Mouse (Mus musculus) hindbrain, postnatal 0 days (tissue): Measurements from ENCODE around the gene Copz1. TPM values are rescaled to one million over a fixed set of nuclear protein-coding genes. Genes with fewer than 3 reads are reported as not detected.
A peak's percentile ranks its signal among the peaks of the same experiment; 100 is the strongest.

Experiments
- ATAC-seq: fragments of 200-750 bp; cut with Nextera tagmentation; 2 replicates; pipeline ENCODE4 v1.8.0; 2017; ENCODE audit warnings: mild to moderate bottlenecking, moderate TSS enrichment, moderate library complexity
- DNase-seq: peaks from one replicate; pipeline ENCODE4 v3.0.0-alpha.2; 2015; ENCODE audit warnings: low spot score
- H3K27ac ChIP-seq: fragments of 300-500 bp; sonication (generic); 2 replicates; pipeline ENCODE4 v1.5.1; 2014; ENCODE audit warnings: mild to moderate bottlenecking
- H3K27me3 ChIP-seq: fragments of 300-500 bp; sonication (generic); 2 replicates; pipeline ENCODE4 v1.6.1; 2014; ENCODE audit warnings: low read length, mixed read lengths; ENCODE audit not compliant: insufficient read depth
- H3K36me3 ChIP-seq: fragments of 300-500 bp; sonication (generic); 2 replicates; pipeline ENCODE4 v1.6.1; 2014; ENCODE audit warnings: low read length, mixed read lengths; ENCODE audit not compliant: insufficient read depth
- H3K4me1 ChIP-seq: fragments of 300-500 bp; sonication (generic); 2 replicates; pipeline ENCODE4 v1.6.1; 2014; ENCODE audit warnings: antibody characterized with exemption, low read length, mixed read lengths; ENCODE audit not compliant: insufficient read depth
- H3K4me2 ChIP-seq: fragments of 300-500 bp; sonication (generic); 2 replicates; pipeline ENCODE4 v1.6.1; 2014; ENCODE audit warnings: low read depth, mild to moderate bottlenecking, low read length, moderate library complexity, mixed read lengths
- H3K4me3 ChIP-seq: fragments of 300-500 bp; sonication (generic); 2 replicates; pipeline ENCODE4 v1.5.1; 2014; ENCODE audit warnings: low read length
- H3K9ac ChIP-seq: fragments of 300-500 bp; sonication (generic); replicated peaks from 2 replicates; pipeline ENCODE4 v1.6.1; 2014; ENCODE audit warnings: mild to moderate bottlenecking, low read length, moderate library complexity, mixed read lengths
- H3K9me3 ChIP-seq: fragments of 300-500 bp; sonication (generic); 2 replicates; pipeline ENCODE4 v1.6.1; 2016; ENCODE audit warnings: low read length, mixed read lengths
- CTCF ChIP-seq: IDR thresholded peaks from 2 replicates; pipeline ENCODE4 v1.5.1; 2016; ENCODE audit warnings: antibody characterized with exemption, control low read depth, low read depth
- WGBS: fragments of 180-500 bp; shearing (Covaris S2); extraction: QIAGEN DNeasy Blood & Tissue Kit; methylation state at CpG from one replicate; pipeline ENCODE4 v1.1.7; 2014; 5-methylcytosine and 5-hydroxymethylcytosine counted together
- polyA plus RNA-seq: library from polyadenylated mRNA; unstranded; fragments of >200 nt; fragmentation: Nextera tagmentation; extraction: Ambion mirVana; gene quantifications from 2 replicates; pipeline ENCODE4 v1.2.1, GENCODE M21; 2015
- total RNA-seq: library from RNA; depleted of rRNA; stranded (reverse); fragments of >200 nt; gene quantifications from 2 replicates; pipeline ENCODE4 v1.2.3, GENCODE M21; 2014; rRNA removed

The Copz1 gene
- 149 and 155 TPM in 2 replicates for total RNA-seq
- polyA plus RNA-seq: 181 TPM in 2 replicates

- Histone ChIP-seq H3K27ac (peak within 1 kb of the TSS; percentile 70), H3K4me3 (peak within 1 kb of the TSS; percentile 85), H3K9ac (peak within 1 kb of the TSS; percentile 77), H3K27me3 (no peaks in the 10 kb centered on the region), H3K36me3 (no peaks in the 10 kb centered on the region), H3K9me3 (no peaks in the 10 kb centered on the region), H3K4me1 (peaks cover 8% of the 10 kb centered on the region; the same call in 1 of the 2 replicates), H3K4me2 (peak within 1 kb of the TSS; percentile 74)
- whole genome bisulfite sequencing: under 1% methylated on average over 38 of the region's 38 CpGs
- peak; percentile 51 for TF ChIP-seq CTCF
- DNase-seq: peak; percentile 100
- peak; percentile 100 for ATAC-seq
Observed at GRCm38 (mm10) chr15:103272419-103273279, at the start of gene Copz1. Copz1 (plus strand) TSS chr15:103272714.

GRCm38 (mm10) chr15:103224161-103224560 lies 48.4 kb upstream of the Copz1 start:
- ATAC-seq (no peak), DNase-seq (no peak)
- TF ChIP-seq CTCF: no peak
- WGBS: 80% methylated on average over 2 of the region's 2 CpGs
- no peaks in the 10 kb centered on the region for H3K36me3 ChIP-seq
- no peaks in the 10 kb centered on the region for H3K27me3 ChIP-seq
- H3K4me3 ChIP-seq: no peak overlapping the region
- no peaks in the 10 kb centered on the region for H3K9me3 ChIP-seq
- no peak overlapping the region for H3K27ac ChIP-seq
- no peaks in the 10 kb centered on the region for H3K4me1 ChIP-seq
- no peak overlapping the region for H3K9ac ChIP-seq
- no peak overlapping the region for H3K4me2 ChIP-seq

GRCm38 (mm10) chr15:103227022-103227421 lies 45.5 kb upstream of the Copz1 start:
- Histone ChIP-seq H3K4me3 (no peak overlapping the region), H3K36me3 (no peaks in the 10 kb centered on the region), H3K9me3 (no peaks in the 10 kb centered on the region), H3K4me2 (no peak overlapping the region), H3K4me1 (no peaks in the 10 kb centered on the region), H3K27me3 (no peaks in the 10 kb centered on the region), H3K9ac (no peak overlapping the region), H3K27ac (no peak overlapping the region)
- DNase-seq (no peak), ATAC-seq (no peak)
- no peak for TF ChIP-seq CTCF
- 69% methylated on average over 3 of the region's 3 CpGs for WGBS

GRCm38 (mm10) chr15:103227572-103227971 lies 44.9 kb upstream of the Copz1 start:
- 81% methylated on average over 2 of the region's 2 CpGs for WGBS
- DNase-seq: no peak
- no peak overlapping the region for H3K4me3 ChIP-seq
- H3K9ac ChIP-seq: no peak overlapping the region
- H3K36me3 ChIP-seq: no peaks in the 10 kb centered on the region
- no peaks in the 10 kb centered on the region for H3K4me1 ChIP-seq
- TF ChIP-seq CTCF: no peak
- H3K4me2 ChIP-seq: no peak overlapping the region
- ATAC-seq: no peak
- H3K9me3 ChIP-seq: no peaks in the 10 kb centered on the region
- H3K27me3 ChIP-seq: no peaks in the 10 kb centered on the region
- no peak overlapping the region for H3K27ac ChIP-seq

- Histone ChIP-seq H3K4me1 (no peaks in the 10 kb centered on the region), H3K9me3 (no peaks in the 10 kb centered on the region), H3K27ac (no peak overlapping the region), H3K9ac (no peak overlapping the region), H3K27me3 (no peaks in the 10 kb centered on the region), H3K4me2 (no peak overlapping the region), H3K36me3 (no peaks in the 10 kb centered on the region), H3K4me3 (no peak overlapping the region)
- 71% methylated on average over 2 of the region's 2 CpGs for WGBS
- no peak for TF ChIP-seq CTCF
- DNase-seq (no peak), ATAC-seq (no peak)
Observed at GRCm38 (mm10) chr15:103228904-103229303, 43.6 kb upstream of the Copz1 start.

GRCm38 (mm10) chr15:103233119-103233518 lies 39.4 kb upstream of the Copz1 start:
- H3K4me2 ChIP-seq: no peak overlapping the region
- no peaks in the 10 kb centered on the region for H3K4me1 ChIP-seq
- H3K9me3 ChIP-seq: no peaks in the 10 kb centered on the region
- H3K4me3 ChIP-seq: no peak overlapping the region
- H3K36me3 ChIP-seq: no peaks in the 10 kb centered on the region
- no peak overlapping the region for H3K9ac ChIP-seq
- ATAC-seq (no peak), DNase-seq (no peak)
- 89% methylated on average over 2 of the region's 2 CpGs for WGBS
- no peak overlapping the region for H3K27ac ChIP-seq
- no peaks in the 10 kb centered on the region for H3K27me3 ChIP-seq
- no peak for TF ChIP-seq CTCF

GRCm38 (mm10) chr15:103237295-103237694 lies 35.2 kb upstream of the Copz1 start:
- no peak for TF ChIP-seq CTCF
- 94% methylated on average over 7 of the region's 7 CpGs for WGBS
- Histone ChIP-seq H3K27me3 (no peaks in the 10 kb centered on the region), H3K27ac (no peak overlapping the region), H3K36me3 (peaks cover 2% of the 10 kb centered on the region), H3K9me3 (no peaks in the 10 kb centered on the region), H3K4me1 (no peaks in the 10 kb centered on the region), H3K4me3 (no peak overlapping the region), H3K9ac (no peak overlapping the region), H3K4me2 (no peak overlapping the region)
- no peak for DNase-seq
- ATAC-seq: no peak
